Mouse (Mus musculus) myocyte (in vitro differentiated cells): ENCODE data around the gene Bst2. TPM values are rescaled to one million over a fixed set of nuclear protein-coding genes. Genes with fewer than 3 reads are reported as not detected.

Experiments used
- H3K27me3 ChIP-seq: one replicate; pipeline ENCODE4 v1.6.1; 2011; ENCODE audit not compliant: control insufficient read depth, insufficient read depth, insufficient read length
- H3K36me3 ChIP-seq: one replicate; pipeline ENCODE4 v1.6.1; 2011; ENCODE audit not compliant: control insufficient read depth, insufficient read depth
- H3K4me2 ChIP-seq: one replicate; pipeline ENCODE4 v1.6.1; 2011; ENCODE audit warnings: low read depth, control low read depth
- H3K4me3 ChIP-seq: one replicate; pipeline ENCODE4 v1.5.1; 2011; ENCODE audit warnings: mild to moderate bottlenecking, control low read depth, moderate library complexity
- H3K79me2 ChIP-seq: one replicate; pipeline ENCODE4 v1.6.1; 2011; ENCODE audit not compliant: control insufficient read depth, insufficient read depth
- H3ac ChIP-seq: one replicate; pipeline ENCODE4 v1.6.1; 2011; ENCODE audit not compliant: control insufficient read depth, insufficient read length
- CEBPB ChIP-seq: IDR thresholded peaks from 2 replicates; pipeline ENCODE4 v1.6.1; 2011; ENCODE audit warnings: mild to moderate bottlenecking, moderate library complexity; ENCODE audit not compliant: poor library complexity, insufficient read depth, severe bottlenecking
- E2F4 ChIP-seq: IDR thresholded peaks from one replicate; pipeline ENCODE4 v1.6.1; 2011; ENCODE audit warnings: mild to moderate bottlenecking, control low read depth, moderate library complexity; ENCODE audit not compliant: insufficient read depth
- MAX ChIP-seq: IDR thresholded peaks from one replicate; pipeline ENCODE4 v1.6.1; 2011; ENCODE audit warnings: low read depth, mild to moderate bottlenecking, control low read depth
- MYOD1 ChIP-seq, 3 experiments: IDR thresholded peaks; one replicate each; pipeline ENCODE4 v1.6.1; 2011; ENCODE audit warnings: control low read depth in 2 of 3, low read depth in 2 of 3, mild to moderate bottlenecking in 2 of 3, moderate library complexity in 1 of 3; ENCODE audit not compliant: insufficient read length in 2 of 3, control insufficient read depth in 1 of 3
- MYOG ChIP-seq, 3 experiments: IDR thresholded peaks; one replicate each; pipeline ENCODE4 v1.6.1; 2011; ENCODE audit warnings: control low read depth in 2 of 3, low read depth in 2 of 3, mild to moderate bottlenecking in 2 of 3; ENCODE audit not compliant: insufficient read length in 2 of 3, control insufficient read depth in 1 of 3, insufficient read depth in 1 of 3
- POLR2A ChIP-seq: IDR thresholded peaks from one replicate; pipeline ENCODE4 v1.6.1; 2011; ENCODE audit warnings: low read depth, mild to moderate bottlenecking, control low read depth, moderate library complexity; ENCODE audit not compliant: insufficient read length
- POLR2AphosphoS2 ChIP-seq: IDR thresholded peaks from one replicate; pipeline ENCODE4 v1.6.1; 2011; ENCODE audit warnings: low read depth, control low read depth; ENCODE audit not compliant: insufficient read length
- REST ChIP-seq: IDR thresholded peaks from one replicate; pipeline ENCODE4 v1.6.1; 2011; ENCODE audit warnings: mild to moderate bottlenecking, control low read depth, moderate library complexity; ENCODE audit not compliant: insufficient read depth, insufficient read length
- SRF ChIP-seq: IDR thresholded peaks from one replicate; pipeline ENCODE4 v1.6.1; 2011; ENCODE audit warnings: low read depth; ENCODE audit not compliant: control insufficient read depth, insufficient read length
- TCF12 ChIP-seq: IDR thresholded peaks from one replicate; pipeline ENCODE4 v1.6.1; 2011; ENCODE audit warnings: mild to moderate bottlenecking, control low read depth; ENCODE audit not compliant: poor library complexity, insufficient read depth, severe bottlenecking
- TCF3 ChIP-seq: IDR thresholded peaks from one replicate; pipeline ENCODE4 v1.6.1; 2011; ENCODE audit warnings: low read depth, control low read depth; ENCODE audit not compliant: insufficient read length
- USF1 ChIP-seq: IDR thresholded peaks from one replicate; pipeline ENCODE4 v1.6.1; 2011; ENCODE audit warnings: low read depth, mild to moderate bottlenecking, control low read depth, moderate library complexity
- polyA plus RNA-seq: library from polyadenylated mRNA; unstranded; fragments of >200 nt; fragmentation: generic; extraction: Trizol; gene quantifications from one replicate; pipeline ENCODE4 v1.2.1, GENCODE M21; 2012; ENCODE audit warnings: missing spikeins

Gene Bst2
- polyA plus RNA-seq, 1 experiment = 33.9 TPM

GRCm38 (mm10) chr8:71511644-71512043 is 25.6 kb downstream of the Bst2 start, which contains the start of gene Plvap:
Gene Plvap, minus strand, starts transcription at chr8:71511752.
- no peaks in the 10 kb centered on the region for H3K79me2 ChIP-seq
- no peaks in the 10 kb centered on the region for H3K36me3 ChIP-seq
- H3ac ChIP-seq = no peak within 1 kb of the TSS
- TF ChIP-seq TCF12 = no peak
- TF ChIP-seq USF1 = no peak
- no peak for TF ChIP-seq POLR2AphosphoS2
- TF ChIP-seq E2F4 = no peak
- peaks cover 45% of the 10 kb centered on the region for H3K27me3 ChIP-seq
- no peak within 1 kb of the TSS for H3K4me2 ChIP-seq
- no peak within 1 kb of the TSS for H3K4me3 ChIP-seq

DNA sequence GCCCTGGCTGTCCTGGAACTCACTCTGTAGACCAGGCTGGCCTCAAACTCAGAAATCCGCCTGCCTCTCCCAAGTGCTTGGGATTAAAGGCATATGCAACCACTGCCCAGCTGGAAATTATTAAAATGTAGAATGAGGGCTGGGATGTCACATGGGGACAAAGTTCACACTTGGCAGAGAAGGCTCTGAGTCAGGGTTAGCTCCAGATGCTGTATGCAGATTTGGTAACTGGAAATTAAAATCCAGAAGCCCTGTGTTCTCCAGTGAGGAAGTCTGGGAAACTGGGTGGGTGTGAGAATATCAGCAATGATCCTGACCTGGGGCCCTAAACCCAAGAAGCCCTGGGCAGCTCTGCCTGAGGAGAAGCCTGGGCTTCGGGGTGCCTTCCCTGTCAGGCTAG is 27.9 kb downstream of the Bst2 start:
- Histone ChIP-seq H3K79me2 (no peaks in the 10 kb centered on the region), H3K4me3 (no peak overlapping the region), H3K4me2 (no peak overlapping the region), H3ac (no peak overlapping the region), H3K36me3 (no peaks in the 10 kb centered on the region), H3K27me3 (peaks cover 45% of the 10 kb centered on the region)
- TF ChIP-seq USF1 (peak; percentile 31), MAX (no peak)

DNA sequence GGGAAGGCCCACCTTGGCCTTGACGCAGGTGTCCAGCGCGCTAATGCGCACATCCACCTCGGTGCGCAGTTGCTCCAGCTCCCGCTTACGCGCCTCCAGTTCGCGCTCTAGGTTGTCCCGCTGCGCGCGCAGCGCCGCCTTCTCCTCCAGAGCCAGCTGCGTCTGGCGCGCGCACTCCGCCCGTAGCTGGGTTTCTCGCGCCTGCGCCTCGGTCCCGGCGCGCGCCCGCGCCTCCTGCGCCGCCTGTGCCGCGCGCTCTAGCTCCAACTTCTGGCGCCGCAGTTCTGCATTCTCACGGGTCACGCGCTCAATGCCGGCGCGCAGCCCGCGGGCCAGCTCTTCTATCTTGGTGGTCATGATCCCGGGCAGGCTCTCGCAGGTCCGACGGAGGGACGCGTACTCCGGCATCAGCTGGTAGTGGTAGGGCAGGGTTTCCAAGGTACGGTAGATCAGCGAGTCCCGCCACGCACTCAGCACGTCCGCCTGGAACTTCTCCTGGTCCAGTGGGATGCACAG is 29.6 kb downstream of the Bst2 start:
- Histone ChIP-seq H3K4me3 (no peak overlapping the region), H3K4me2 (peak overlapping the region; percentile 62), H3K27me3 (peaks cover 45% of the 10 kb centered on the region), H3K36me3 (no peaks in the 10 kb centered on the region), H3K79me2 (no peaks in the 10 kb centered on the region), H3ac (no peak overlapping the region)
- TF ChIP-seq E2F4 (no peak), USF1 (no peak), MAX (no peak), MYOD1 (IDR thresholded peaks at IDR 0.05; ENCODE audit: control insufficient read depth in 1 of 3, insufficient read length in 2 of 3, low read depth in 2 of 3) (no peak), MYOG (IDR thresholded peaks at IDR 0.05; ENCODE audit: control insufficient read depth in 1 of 3, insufficient read depth in 1 of 3, insufficient read length in 2 of 3, low read depth in 2 of 3) (no peak), CEBPB (no peak), POLR2AphosphoS2 (no peak), TCF3 (no peak), SRF (no peak), POLR2A (no peak), TCF12 (no peak), REST (no peak)

GRCm38 (mm10) chr8:71505979-71506378 is 31.3 kb downstream of the Bst2 start:
- Histone ChIP-seq H3K27me3 (peaks cover 35% of the 10 kb centered on the region), H3K4me2 (no peak overlapping the region), H3K79me2 (no peaks in the 10 kb centered on the region), H3K4me3 (no peak overlapping the region), H3ac (no peak overlapping the region), H3K36me3 (no peaks in the 10 kb centered on the region)
- no peak for TF ChIP-seq TCF12
- no peak for TF ChIP-seq USF1
- no peak for TF ChIP-seq MYOD1 (IDR thresholded peaks at IDR 0.05; ENCODE audit: control insufficient read depth in 1 of 3, insufficient read length in 2 of 3, low read depth in 2 of 3)

- H3K4me2 ChIP-seq = no peak overlapping the region
- H3K79me2 ChIP-seq = no peaks in the 10 kb centered on the region
- H3K4me3 ChIP-seq = no peak overlapping the region
- no peaks in the 10 kb centered on the region for H3K36me3 ChIP-seq
- TF ChIP-seq MYOD1 (IDR thresholded peaks at IDR 0.05; ENCODE audit: control insufficient read depth in 1 of 3, insufficient read length in 2 of 3, low read depth in 2 of 3) (no peak), REST (no peak), CEBPB (no peak), USF1 (no peak), MAX (no peak), MYOG (IDR thresholded peaks at IDR 0.05; ENCODE audit: control insufficient read depth in 1 of 3, insufficient read depth in 1 of 3, insufficient read length in 2 of 3, low read depth in 2 of 3) (no peak), TCF12 (no peak), POLR2AphosphoS2 (no peak)
- peaks cover 31% of the 10 kb centered on the region for H3K27me3 ChIP-seq
- H3ac ChIP-seq = no peak overlapping the region
Measured at GRCm38 (mm10) chr8:71505326-71505725, 31.9 kb downstream of the Bst2 start.

DNA sequence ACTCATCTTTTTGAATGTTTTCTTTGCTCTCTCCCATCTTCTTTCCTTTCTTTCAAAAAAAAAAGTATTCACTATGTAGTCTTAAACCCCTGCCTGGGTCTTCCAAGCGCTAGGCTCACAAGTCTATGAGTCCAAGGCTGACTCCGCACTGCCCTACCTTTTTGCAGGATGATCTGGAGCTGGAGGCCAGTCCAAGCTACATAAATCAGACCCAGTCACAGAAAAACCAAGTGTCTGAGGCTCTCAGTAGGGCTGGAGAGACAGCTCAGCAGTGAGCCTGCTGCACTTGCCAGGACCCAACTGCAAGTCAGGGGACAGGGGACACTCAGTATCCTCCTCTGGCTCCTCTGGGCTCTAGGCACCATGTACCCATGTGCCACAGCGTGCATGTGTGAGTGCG is 32.9 kb downstream of the Bst2 start:
- Histone ChIP-seq H3K36me3 (no peaks in the 10 kb centered on the region), H3K27me3 (peaks cover 22% of the 10 kb centered on the region), H3K4me3 (no peak overlapping the region), H3K79me2 (no peaks in the 10 kb centered on the region), H3K4me2 (no peak overlapping the region), H3ac (no peak overlapping the region)
- TF ChIP-seq POLR2AphosphoS2 (no peak), TCF3 (no peak), MAX (no peak), REST (no peak), TCF12 (no peak), SRF (no peak), MYOD1 (IDR thresholded peaks at IDR 0.05; ENCODE audit: control insufficient read depth in 1 of 3, insufficient read length in 2 of 3, low read depth in 2 of 3) (no peak), USF1 (no peak), POLR2A (no peak), CEBPB (no peak), MYOG (IDR thresholded peaks at IDR 0.05; ENCODE audit: control insufficient read depth in 1 of 3, insufficient read depth in 1 of 3, insufficient read length in 2 of 3, low read depth in 2 of 3) (no peak), E2F4 (no peak)
